Mouse (Mus musculus) brain, embryonic 14.5 days (tissue): ENCODE results near the gene Dbi. TPM values are rescaled to one million over a fixed set of nuclear protein-coding genes. Genes with fewer than 3 reads are reported as not detected.
A peak's percentile ranks its signal among the peaks of the same experiment; 100 is the strongest.

Source experiments
- DNase-seq: peaks from one replicate; pipeline ENCODE4 v3.0.0-alpha.2; 2011; ENCODE audit warnings: low read depth
- CTCF ChIP-seq: fragments of 200-500 bp; IDR thresholded peaks from 2 replicates; pipeline ENCODE4 v1.5.1; 2012; ENCODE audit warnings: inconsistent platforms, mild to moderate bottlenecking, moderate library complexity, borderline replicate concordance; ENCODE audit not compliant: insufficient read depth, insufficient read length; ENCODE audit errors: extremely low read depth
- POLR2A ChIP-seq: fragments of 200-500 bp; IDR thresholded peaks from 2 replicates; pipeline ENCODE4 v1.6.1; 2012; ENCODE audit warnings: mild to moderate bottlenecking, inconsistent platforms, borderline replicate concordance; ENCODE audit not compliant: poor library complexity, insufficient read depth, insufficient read length, severe bottlenecking; ENCODE audit errors: extremely low read depth
- polyA plus RNA-seq: library from polyadenylated mRNA; depleted of rRNA; stranded (reverse); fragments of >200 nt; gene quantifications from 2 replicates; pipeline ENCODE4 v1.2.3, GENCODE M21; 2012; rRNA removed

Gene Dbi
- polyA plus RNA-seq, 1 experiment, result 514 TPM

DNA sequence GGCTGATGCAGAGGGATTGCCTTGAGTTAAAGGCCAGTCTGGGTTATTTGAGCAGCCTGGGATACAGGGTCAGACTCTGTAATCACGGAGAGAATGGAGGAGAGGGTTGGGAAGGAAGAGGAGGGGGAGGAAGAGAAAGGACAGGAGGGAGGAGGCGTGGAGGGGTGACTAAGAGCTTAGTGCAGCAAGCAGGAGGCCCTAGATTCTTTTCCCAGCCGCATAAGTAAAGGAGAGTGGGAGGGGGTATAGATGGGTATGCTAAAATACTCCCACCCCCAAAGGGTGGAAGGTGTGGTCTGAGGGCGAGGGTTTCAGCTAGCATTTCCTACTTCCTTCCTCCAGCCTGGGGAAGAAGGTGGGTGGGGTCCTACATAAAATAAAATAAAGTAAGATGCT lies 46.6 kb downstream of the Dbi start:
- no peak for DNase-seq
- TF ChIP-seq POLR2A (no peak), CTCF (no peak)

DNA sequence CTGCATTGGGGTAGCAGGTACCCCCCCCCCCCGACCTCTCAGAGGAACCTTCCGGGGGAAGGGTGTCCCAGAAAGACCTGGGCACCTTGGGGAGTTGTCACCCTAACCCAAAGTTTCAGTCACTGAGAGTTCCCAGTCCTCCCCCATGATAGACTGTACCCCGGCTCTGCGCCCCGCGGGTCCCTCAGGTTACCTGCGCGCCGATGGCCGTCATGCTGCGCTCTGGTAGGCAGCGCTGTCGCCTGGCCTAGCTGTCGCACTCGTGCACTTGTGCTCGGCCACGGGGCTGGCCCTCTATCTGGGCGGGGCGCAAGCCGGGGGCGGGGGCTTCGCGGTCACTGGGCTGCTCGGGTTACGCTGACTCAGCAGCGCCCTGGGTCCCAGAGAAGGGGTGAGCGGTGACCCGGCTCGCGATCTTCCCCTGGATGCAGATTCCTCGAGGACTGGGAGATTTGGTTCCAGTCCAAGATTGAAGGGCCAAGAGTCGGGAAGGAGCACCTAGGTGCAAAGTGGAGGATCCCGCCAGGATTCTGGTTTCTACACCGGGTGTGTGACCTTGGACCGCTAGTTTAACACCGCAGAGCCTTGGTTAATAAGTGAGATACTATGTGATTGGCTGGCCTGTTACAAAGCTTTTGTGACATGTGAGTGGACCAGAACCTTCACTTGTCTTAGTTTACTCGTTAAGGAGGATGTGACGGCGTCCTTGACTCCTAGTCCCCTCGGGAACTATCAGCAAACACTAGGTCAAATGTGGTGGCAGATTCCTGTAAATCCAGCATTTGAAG lies 47.2 kb downstream of the Dbi start, which contains the start of gene Tmem37:
Gene Tmem37 (minus strand): TSS at position 556 of the 788 bp plus-strand sequence.
- TF ChIP-seq POLR2A (no peak), CTCF (no peak)
- DNase-seq, result peak; percentile 64

DNA sequence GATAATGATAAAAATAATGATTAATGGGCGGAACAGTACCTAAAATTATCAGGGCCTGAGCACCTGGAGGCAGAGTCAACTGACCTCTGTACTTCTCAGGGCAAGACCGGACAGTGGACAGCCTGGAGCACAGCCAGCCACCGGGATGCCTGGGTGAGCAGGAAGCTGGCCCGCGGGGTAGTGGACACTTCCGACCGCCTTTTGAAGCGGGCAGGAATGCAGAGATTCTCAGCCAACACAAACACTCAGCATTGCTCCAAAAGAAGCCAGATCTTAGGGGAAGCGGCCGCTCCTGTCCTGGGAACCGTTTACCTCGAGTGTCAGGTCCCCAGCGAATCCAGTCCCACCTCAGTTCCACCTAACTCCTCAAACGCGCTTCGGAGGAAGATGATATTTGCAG lies 48.0 kb downstream of the Dbi start:
- TF ChIP-seq CTCF, result no peak
- no peak for TF ChIP-seq POLR2A
- peak; percentile 16 for DNase-seq

DNA sequence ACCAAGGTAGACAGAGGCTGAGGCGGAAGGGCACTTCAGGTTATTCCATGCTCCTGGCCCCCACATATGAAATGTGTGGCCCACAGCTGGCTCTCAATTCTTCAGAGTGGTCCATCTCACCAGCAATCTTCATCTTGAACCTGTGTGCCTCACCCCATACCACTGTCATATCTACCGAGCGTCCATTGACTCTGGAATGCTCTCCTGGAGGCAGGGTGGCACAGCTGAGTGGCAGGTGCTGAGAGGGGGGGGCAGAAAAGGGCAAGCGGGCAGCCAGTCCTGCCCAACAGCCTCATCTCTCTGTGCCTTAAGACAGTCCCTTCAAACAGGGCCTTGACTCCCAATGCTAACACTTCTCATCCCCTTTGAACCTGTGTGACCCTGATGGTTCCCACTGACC lies 49.7 kb downstream of the Dbi start:
- TF ChIP-seq POLR2A, result no peak
- TF ChIP-seq CTCF, result no peak

DNA sequence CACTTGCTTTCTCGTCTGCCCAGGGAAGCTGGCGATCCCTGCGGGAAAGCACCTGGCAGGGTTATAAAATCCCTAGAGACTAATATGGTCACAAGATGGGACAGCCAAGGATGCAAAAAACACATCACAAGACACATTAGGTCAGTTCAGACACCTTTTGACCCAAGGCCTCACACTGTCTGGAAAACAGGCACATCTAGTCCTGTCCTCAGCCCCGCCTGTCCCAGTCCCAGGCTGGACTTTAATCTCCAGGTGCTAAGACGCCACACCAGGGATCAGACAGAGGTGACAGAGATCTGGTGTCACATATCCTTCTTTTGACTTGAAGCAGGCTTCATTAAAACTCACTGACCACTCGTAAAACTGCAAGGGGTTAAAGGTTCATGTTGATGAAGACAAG lies 50.7 kb downstream of the Dbi start:
- TF ChIP-seq CTCF (no peak), POLR2A (no peak)

More for the DNA sequence above, 49.7 kb downstream of the Dbi start:
- DNase-seq, result no peak

DNA sequence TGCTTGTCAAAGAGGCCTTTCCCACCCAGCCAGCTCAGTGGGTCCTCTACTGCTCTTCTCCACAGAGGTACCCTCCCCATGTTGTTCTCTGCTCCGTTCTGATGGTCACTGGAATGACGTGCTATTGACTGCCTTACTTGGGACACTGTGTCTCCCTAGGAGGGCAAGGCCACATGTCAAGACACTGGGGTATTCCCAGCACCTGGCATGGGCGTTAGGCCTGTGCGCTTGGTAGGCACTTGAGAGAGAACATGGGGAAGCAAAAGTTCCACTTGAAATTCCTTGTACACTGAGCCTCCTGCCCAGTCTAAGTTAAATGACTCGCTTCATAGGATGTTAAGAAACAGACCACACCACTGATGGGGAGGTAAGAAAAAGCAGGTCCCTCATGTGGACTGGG lies 51.8 kb downstream of the Dbi start:
- TF ChIP-seq POLR2A, result no peak
- TF ChIP-seq CTCF, result no peak
- DNase-seq, result no peak

More for the DNA sequence above, 50.7 kb downstream of the Dbi start:
- no peak for DNase-seq

DNA sequence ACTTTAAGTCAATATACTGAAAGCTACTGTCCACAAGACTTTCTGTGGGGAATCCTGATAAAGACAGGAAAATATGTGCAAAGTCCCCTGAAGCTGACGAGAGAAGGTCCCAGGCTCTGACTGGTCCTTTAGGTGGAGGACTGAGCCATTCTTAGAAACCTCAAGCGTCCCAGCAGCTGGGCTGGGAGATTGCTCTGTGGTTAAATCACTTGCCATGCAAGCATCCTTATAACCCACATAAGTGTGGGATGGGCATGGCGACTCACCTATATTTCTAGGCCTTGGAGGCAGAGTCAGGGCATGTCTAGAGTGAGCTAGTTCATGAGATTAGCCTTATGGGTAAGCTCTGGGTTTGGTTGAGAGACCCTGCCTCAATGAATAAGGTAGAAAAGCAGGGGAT lies 54.3 kb downstream of the Dbi start:
- DNase-seq, result no peak
- TF ChIP-seq CTCF, result no peak
- TF ChIP-seq POLR2A, result no peak

DNA sequence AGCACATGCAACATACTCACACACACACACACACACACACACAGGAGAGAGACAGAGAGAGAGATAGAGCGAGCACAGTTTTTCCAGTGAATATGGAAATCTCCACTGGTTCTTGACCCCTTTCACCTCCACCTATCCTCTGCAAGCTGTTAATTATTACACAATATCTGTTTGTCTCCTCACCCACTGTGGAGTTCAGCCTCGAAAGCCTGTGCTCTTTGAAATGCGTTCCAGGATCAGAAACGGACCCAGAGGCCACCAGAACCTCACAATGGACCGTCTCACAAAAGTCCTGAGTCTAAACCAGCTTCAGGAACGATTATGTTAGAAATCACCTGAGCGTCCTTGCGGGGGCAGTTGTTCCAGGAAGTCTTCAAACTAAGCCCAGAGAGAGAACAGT lies 54.7 kb downstream of the Dbi start:
- TF ChIP-seq CTCF, result no peak
- no peak for TF ChIP-seq POLR2A
- DNase-seq, result no peak

DNA sequence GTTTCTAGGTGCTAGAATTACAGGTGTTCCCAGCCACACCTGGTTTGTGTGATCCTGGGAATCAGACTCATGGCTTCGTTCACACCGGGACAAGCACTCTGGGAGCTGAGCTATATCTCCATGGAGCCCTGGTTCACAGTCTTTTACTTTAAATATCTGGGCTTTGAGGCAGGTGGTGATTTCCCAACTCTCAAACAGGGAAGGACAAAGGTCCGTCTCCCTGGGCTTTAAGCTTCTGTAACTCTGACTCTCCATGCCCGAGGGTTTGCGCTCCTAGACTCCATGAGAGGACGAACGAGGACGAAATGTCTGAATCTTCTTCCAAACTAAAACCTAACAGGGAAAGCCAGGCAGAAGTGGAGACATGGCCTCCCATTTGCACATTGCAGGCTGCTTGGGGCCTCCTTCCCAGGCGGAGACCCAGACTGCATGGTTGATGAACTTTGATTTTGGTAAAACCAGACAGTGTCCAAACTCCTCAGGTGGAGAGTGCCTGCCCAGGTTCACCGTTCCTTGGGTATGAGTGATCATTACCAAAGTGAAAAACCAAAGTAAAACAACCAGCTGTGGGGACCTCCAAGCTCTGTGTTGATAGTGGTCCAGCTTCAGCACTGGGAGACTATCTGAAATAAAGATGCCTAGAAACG lies 56.7 kb downstream of the Dbi start:
- TF ChIP-seq CTCF, result no peak
- DNase-seq, result no peak

Other genes with a start within 250 kb of the Dbi start
- gene Tmem177, start 207.9 kb downstream of the Dbi start, polyA plus RNA-seq, result 8.4 and 9.5 TPM in 2 replicates
- gene Cfap221, start 123.8 kb downstream of the Dbi start, polyA plus RNA-seq, result 0.13 and 0.52 TPM in 2 replicates
- 1.2 and 1.7 TPM in 2 replicates for gene Sctr, start 114.2 kb downstream of the Dbi start, polyA plus RNA-seq
- gene Tmem37, start 47.0 kb downstream of the Dbi start, polyA plus RNA-seq, result 5.0 and 5.4 TPM in 2 replicates
- gene 3110009E18Rik, start 109 bp upstream of the Dbi start, polyA plus RNA-seq, result 6.6 and 10.9 TPM in 2 replicates
- 3.0 and 3.7 TPM in 2 replicates for gene Steap3, start 151.6 kb upstream of the Dbi start, polyA plus RNA-seq
- 3.7 and 6.0 TPM in 2 replicates for gene C1ql2, start 219.5 kb upstream of the Dbi start, polyA plus RNA-seq